Mouse (Mus musculus): ENCODE measurements at regions not wholly inside any gene's neighbourhood (a gene's known extent, or its start where the extent isn't known, plus 50 kb on each side); places are given as distances from the start of the nearest gene placed in this dataset.

- DNase-seq: no peak
Observed at GRCm38 (mm10) chr7:70643055-70643454, 276.5 kb upstream of the Nr2f2 start.

DNA sequence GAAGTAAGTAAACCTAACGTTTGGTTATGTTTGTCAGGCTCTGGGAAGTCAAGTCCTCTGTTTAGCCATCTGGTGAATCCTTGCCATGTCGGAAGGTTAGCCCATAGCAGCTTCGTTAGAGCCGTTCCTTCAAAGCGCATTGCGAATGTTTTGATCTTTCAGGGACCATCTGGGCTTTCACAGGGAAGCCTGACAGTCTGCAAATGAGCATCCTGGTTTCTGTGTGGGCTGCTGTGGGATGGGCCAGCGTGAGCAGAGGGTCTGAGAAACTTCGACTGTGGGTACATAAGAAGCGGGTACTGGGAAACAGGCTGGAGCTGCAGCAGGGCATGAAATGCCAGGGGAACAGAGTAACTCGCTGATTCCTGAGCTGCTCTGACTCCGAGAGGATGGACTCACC lies 274.7 kb upstream of the Nr2f2 start:
- no peak for DNase-seq

- DNase-seq: no peak
Observed at GRCm38 (mm10) chr7:70640574-70640973, 274.0 kb upstream of the Nr2f2 start.

DNA sequence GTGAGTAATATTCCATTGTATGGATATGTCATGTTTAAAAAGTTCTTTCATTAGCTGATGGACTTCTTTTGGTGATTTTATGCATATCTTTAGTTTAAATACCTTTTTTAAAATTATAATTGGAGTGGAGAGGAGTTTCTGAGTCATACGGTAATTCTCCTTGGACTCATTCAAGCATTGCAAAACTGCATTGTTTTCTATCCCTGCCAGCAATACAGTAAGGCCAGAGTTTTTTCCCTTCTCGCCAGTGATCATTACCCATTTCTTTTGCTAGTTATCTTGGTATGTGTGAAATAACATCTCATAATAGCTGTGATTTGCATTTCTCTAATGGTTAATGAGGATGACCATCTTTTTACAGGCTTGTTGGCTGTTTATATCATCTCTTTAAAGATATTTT lies 271.6 kb upstream of the Nr2f2 start:
- no peak for DNase-seq

DNA sequence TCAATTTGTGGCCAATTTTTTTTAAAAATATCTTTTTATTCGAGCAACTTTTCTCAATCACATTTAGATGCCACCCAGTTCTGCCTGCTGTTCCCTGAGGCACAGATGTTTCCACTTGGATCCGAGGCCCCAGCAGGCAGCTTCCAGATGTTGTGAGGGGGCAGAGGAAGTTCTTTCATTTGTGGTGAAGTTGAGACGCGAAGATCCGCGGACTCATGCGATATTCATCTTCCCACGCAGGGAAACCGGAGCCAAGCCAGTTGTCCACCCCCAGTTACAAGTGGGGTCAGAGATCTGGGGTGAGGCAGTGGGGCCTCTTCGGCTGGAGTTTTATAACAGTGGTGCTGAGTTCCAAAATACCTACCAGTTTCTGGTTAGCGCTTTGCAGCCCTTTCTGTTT lies 267.5 kb upstream of the Nr2f2 start:
- DNase-seq: peak; percentile 23

- peak; percentile 66 for DNase-seq
Observed at GRCm38 (mm10) chr7:70633577-70633976, 267.0 kb upstream of the Nr2f2 start.

GRCm38 (mm10) chr7:70625643-70626231 lies 259.2 kb upstream of the Nr2f2 start:
- no peak for DNase-seq

GRCm38 (mm10) chr7:70624727-70625642 lies 258.4 kb upstream of the Nr2f2 start:
- DNase-seq: peak; percentile 85

DNA sequence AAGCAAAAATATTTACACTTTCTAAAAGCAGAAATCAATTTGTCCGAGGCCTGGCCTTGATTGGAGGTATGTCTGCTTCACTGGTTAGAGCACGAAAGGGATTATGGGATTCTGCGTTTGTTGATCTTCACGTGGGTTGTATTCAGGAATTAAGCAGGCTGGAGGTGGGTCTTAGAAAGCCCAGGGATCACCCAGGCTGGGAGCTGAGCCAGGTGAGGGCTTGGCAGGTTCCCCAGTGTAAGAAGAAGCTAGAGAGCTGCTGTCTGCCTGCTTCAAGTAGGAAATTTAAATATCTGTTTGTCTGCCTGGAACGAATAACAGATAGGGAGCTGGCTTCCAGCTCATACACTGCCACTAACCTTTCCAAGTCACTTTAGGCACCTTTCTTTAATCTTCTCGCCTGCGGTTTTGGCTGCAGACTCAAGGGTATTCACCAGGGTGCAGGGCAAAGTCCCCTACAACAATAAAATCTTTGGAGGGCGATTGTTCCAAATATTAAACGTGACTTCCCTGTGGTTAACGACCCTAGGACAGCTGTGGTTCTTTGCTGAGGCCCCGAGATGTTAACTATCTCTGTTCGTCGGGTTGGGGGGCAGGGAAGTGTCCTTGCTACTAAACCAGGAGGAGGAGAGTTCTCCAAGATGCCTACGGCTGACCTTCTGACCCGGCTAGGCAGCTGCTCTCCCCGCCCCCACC lies 257.6 kb upstream of the Nr2f2 start:
- peak; percentile 86 for DNase-seq

DNA sequence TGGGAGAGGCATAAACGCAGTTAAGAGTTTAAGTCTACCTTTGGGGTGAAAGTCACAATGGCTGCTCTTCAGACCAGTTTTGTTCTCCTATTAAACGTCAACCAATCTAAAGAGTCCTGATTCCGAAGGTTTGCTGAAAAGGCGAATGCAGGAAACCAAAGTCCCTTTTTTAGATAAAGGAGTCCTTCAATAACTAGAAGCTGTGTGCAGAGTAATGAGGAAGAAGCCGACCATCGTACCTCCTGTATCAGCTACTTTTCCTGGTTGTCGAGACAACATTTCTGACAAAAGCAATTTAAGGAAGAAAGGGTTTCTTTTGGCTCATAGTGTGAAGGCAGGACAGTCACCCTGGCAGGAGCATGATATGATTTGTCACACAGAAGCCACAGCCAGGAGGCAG lies 252.9 kb upstream of the Nr2f2 start:
- DNase-seq: no peak

- DNase-seq: no peak
Observed at GRCm38 (mm10) chr7:70618270-70618669, 251.7 kb upstream of the Nr2f2 start.

DNA sequence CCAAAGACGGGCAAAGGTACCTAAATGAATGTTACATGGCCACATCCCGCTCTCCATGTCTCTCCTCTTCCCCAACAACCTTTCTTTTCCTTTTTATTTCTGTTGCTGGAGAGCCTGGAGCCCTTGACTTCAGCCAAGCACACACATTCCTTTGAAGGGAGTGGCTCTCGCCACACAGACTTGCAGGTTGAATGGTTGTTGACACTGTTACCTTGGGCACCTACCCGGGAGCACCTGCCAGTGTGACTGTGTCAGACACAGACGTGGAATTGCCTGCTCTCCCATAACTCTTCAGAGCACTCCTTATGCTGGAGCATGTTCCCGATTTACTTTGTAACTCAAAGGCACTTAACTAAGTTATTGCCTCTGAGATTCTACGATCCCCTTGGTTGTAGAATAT lies 240.0 kb upstream of the Nr2f2 start:
- DNase-seq: peak; percentile 23

- DNase-seq: no peak
Observed at GRCm38 (mm10) chr7:70604471-70605174, 238.1 kb upstream of the Nr2f2 start.

- no peak for DNase-seq
Observed at GRCm38 (mm10) chr7:70593027-70593426, 226.5 kb upstream of the Nr2f2 start.

DNA sequence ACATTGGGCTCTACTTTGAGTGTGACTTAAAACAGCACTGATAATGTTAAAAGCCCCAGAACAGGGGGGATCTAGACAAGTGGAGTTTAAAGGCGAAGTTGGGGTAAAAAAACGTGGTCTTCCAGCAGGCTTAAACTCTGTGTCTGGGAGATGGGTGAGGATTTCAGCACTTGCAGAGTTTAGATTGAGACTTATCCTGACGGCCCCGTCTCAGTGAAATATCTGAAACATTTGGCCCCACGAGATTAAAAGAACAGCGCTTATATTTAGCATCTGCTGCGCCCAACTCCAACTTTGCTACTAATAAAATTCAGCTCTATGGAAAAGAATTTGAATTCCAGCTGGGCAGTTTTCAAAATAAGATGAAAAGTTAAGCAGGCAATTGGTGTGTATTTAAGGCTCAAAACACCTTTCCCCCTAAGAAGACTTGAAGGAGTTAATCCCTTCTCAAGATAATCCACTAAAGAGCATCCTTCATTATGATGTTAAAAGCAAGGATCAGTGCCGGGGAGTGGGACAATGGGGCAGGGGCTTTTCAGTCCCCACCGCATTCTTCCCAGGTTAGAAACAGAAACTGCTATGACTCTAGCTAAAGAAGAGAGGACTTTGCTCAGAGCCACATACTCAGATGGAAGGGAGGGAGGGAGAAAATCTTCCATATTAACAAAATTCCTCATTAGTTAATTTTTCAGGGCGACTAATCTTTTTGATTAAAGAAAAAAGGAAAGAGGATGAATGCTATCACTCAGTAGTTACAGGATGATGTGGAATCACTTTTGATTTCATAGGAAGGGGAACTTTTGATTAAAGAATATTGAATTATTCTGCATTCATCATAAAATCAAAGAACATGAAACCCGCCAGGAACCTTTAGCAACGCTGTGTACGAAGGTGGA lies 225.1 kb upstream of the Nr2f2 start:
- DNase-seq: no peak

DNA sequence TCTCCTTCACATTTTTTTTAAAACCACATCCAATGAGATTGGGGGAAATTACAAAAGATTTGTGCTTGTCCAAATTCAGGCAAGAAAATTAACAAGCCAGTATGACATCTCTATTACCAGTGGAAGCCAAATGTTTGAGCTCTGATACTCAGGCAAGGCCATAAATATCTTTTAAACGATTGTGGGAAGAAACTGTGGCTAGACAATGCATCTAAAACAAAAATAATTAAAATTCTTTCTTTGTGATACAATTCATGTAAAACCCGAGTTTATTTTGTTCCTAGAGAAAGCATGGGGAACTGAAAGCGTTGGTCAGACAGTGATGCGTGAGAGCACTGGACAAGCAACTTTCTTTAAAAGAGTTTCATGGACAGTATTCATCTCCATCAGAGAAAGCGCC lies 223.2 kb upstream of the Nr2f2 start:
- no peak for DNase-seq

GRCm38 (mm10) chr7:70588061-70588460 lies 221.5 kb upstream of the Nr2f2 start:
- DNase-seq: no peak

GRCm38 (mm10) chr7:70584480-70584879 lies 217.9 kb upstream of the Nr2f2 start:
- DNase-seq: no peak

GRCm38 (mm10) chr7:70576112-70576910 lies 209.8 kb upstream of the Nr2f2 start:
- DNase-seq: peak; percentile 79

DNA sequence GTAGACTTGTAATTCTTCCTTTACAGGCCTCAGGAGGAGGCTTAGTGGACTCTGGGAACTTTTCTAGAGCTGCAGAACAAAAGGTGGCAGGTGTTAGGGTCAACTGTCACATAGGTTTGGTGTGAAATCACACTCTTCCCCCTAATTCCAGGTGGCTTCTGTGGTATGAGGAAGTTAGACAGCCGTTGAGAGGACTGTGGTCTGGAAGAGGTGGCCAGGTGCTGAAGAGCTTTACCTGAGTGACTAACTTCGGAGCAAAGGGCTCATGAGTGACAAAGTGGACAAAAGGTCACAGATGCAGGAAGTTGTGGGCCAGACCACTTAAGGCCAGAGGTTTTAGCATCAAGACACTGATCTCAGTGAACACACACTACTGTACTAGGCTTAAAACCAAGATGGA lies 209.1 kb upstream of the Nr2f2 start:
- no peak for DNase-seq

DNA sequence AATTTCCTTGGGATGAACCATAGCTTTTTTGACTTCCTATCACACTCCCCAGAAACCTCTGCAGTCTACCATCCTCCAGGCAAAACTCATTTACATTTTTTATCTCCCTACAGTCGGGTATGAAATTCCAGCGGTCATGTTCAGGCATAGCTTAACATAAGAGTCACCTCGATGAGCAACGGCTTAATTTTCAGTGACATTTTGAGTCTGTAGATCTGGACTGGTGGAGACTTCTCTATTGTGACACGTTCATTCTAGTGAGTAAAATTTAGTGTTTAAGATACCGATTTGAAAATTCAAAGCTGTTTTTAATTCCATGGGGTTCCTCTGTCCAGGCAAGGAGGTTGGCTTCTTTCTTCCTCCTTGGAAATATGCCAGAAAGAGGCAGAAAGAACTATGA lies 207.7 kb upstream of the Nr2f2 start:
- DNase-seq: no peak
